Mouse (Mus musculus) thymus, adult 2 months (tissue): ENCODE data around the gene Cd200r1.

Experiments
- CTCF ChIP-seq: fragments of 200-500 bp; IDR thresholded peaks from 2 replicates; pipeline ENCODE4 v1.5.1; 2012; ENCODE audit warnings: mild to moderate bottlenecking, control low read depth, low read length, moderate library complexity, borderline replicate concordance; ENCODE audit not compliant: control insufficient read depth, poor library complexity, insufficient read depth; ENCODE audit errors: extremely low read depth
- POLR2A ChIP-seq: fragments of 200-500 bp; IDR thresholded peaks from 2 replicates; pipeline ENCODE4 v1.6.1; 2012; ENCODE audit warnings: mild to moderate bottlenecking, low read length, control low read depth, moderate library complexity; ENCODE audit not compliant: control insufficient read depth, poor library complexity, insufficient read depth; ENCODE audit errors: extremely low read depth

DNA sequence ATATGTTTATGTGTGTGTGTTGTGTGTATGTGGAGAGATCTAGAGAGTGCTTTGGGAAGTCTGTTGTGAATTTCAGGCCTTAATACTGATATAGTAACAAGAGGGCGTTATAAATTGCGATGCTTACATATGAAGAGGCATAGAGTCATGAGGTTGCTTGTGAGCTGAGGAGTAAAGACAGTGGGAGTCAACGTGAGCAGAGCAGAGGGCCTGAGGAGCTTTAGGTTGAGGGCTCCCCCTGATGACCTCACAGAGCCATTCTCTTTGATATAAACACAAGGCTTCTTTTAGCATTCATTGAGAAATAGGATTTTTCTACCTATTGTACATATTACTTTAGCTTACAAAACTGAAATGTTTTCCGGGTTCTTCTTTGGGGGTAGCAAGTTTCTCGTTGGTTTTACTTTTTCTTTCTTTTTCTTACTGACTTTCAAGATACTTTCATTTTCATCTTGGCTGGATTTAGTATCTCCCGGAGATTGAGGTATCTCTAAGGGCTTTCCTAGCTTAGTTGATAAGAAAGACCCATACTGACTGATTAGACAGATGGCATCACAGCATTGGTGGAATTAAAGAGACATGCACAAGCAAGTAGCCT, 47.0 kb downstream of the Cd200r1 start:
- TF ChIP-seq CTCF = no peak
- TF ChIP-seq POLR2A = no peak
